Mouse (Mus musculus) spleen, adult 12 weeks (tissue): ENCODE measurements around the gene Ugt1a8.
"Not testable (repeated sequence)": the region's sequence is repeated elsewhere in the genome, so short reads cannot be mapped to it uniquely, and the experiment has no call there.

Experiments used
- DNase-seq: peaks from one replicate; pipeline ENCODE4 v3.0.0; 2022; ENCODE audit warnings: low spot score

The Ugt1a8 gene

DNA sequence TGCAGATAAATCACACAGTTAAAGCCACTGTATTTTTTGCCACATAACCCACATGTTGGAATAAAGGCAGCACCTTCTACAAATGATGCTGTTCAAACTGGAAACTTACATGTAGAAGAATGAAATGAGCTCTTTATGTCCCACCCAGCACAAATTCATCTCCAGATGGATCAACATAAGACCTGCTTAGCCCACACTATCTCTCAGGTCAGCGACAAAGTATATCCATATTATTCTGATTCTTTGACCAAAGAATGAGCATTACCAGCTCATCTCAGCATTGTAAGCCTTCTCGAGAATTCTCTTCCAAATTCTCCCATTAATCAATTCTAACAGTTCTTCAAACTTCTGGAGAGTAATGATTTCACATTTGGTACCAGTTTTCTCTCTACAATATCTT lies 134.6 kb downstream of the Ugt1a8 start:
- no peak for DNase-seq

DNA sequence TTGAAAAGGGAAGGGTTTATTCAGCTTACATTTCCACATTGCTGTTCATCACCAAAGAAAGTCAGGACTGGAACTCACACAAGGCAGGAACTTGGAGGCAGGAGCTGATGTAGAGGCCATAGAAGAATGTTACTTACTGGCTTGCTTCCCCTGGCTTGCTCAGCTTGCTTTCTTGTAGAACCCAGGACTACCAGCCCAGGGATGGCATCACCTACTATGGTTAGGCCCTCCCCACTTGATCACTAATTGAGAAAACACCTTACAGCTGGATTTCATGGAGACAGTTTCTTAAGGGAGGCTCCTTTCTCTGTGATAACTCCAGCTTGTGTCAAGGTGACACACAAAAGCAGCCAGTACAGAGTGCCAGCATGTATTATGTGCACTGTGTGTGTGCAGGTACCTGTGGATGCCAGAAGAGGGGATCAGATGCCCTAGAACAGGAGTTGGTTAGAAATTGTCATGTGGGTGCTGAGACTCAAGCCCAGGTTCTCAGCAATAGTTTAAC lies 135.4 kb downstream of the Ugt1a8 start:
- not testable (repeated sequence) for DNase-seq

DNA sequence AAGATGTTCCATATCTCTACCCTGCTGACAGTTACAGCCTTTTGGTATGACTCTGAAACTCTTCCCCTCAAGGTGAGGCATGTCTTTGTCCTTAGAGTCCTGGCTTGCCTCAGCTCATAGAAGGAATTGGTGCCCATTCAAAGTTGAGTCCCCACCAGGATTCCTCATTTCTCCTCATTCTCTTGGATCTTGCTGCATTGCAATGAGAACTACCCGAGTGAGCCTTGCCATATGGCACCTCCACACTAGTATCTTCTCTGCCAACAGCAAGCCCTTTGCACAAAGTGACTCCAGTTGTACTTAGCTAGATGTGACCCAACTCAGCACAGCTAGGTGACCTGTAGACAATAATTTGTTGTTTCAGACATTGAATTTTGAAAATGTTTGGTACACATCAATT lies 136.0 kb downstream of the Ugt1a8 start:
- no peak for DNase-seq

DNA sequence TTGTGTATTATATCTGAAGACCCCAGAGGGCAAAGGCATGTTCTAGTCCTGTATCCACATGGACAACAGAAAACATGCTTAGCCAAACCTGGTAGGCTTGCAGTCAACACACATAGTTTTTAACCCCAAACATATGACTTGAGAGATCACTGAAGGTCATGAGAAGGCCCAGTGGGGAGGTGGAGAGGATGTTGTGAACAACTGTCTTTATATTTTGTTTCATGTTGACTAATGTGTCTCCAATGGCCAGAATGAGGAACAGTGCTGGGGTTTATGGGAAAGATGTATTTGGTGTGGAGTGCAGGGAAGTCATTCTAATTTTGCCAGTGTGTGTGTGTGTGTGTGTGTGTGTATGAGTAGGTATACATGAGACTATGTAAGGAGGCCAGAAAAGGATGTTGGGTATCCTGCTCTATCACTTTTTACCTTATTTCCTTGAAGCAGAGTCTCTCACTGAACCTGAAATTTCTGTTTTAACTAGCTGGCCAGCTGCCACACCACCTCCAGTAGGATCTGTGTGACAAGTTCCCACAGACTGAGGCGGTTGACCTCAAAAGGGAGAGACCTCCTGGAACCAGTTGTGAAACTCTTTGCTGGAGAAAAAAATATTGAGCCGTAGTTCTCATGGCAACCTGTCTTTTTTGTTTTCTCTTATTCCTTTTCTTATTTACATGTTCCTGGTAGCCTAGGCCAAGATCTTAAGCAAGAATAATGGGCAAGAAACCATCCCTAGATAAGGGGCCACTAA lies 136.6 kb downstream of the Ugt1a8 start:
- no peak for DNase-seq

DNA sequence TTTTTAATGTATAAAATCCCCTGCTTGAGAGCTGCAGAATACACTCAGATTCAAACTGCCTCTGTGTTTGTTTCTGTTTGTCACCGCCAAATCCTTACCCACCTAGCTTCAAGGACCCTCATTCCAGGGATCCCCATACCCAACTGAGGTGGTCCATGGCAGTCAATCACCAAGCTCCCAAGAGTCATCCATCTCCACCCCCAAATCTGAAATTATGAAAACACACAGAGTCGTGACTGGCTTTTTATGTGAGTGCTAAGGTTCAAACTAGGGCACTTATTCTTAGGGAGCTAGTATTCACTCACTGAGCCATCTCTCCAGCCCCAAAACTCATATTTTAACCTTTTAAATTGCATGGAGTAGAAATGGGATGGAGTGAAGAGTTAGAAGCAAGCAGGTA lies 137.7 kb downstream of the Ugt1a8 start:
- DNase-seq: not testable (repeated sequence)

DNA sequence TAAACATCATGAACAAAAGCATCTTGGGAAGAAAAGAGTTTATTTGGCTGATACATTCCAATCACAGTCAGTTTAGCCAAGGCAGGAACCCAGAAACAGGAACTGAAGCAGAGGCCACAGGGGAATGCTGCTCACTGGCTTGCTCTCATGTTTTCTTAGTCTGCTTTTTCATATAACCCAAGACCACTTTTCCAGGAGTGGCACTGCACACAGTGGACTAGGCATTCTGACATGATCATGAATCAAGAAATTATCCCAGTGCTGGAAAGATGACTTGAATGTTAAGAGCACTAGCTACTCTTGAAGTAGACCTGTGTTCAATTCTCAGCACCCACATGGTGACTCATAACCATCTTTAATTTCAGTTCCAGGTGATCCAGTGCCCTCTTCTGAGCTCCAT lies 138.1 kb downstream of the Ugt1a8 start:
- DNase-seq: no peak

DNA sequence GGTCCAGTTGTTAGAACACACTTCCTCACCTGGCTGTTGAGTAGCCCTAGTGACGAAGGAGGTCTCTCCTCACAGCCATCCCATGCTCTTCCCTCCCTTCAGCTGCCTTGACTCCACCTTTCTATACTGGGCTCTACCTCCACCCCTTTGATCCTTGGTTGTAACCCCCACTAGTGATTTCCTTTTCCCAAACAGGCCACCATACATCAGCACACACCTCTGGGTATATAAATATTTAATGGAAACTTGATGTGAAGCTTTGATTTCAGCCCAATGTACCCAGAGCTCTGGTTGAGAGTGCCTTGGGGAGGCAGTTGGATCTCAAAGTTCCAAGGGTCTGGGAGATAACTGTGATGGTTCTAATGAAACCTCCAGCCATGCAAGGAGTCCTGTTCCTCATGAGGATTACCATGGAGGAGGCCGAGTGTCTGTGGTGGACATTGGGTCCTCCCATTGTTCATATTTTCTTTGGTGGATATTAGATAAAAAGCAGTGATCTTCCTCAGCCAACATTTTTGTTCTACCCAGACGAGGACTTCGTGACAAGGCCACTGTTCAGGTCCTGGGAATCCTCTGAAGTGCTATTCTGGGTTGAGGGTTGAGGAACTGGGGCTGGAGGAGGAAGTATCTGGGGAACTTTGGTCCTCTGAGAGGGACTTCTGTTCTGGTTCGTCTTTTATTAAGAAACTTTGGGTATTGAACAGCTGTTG lies 139.2 kb downstream of the Ugt1a8 start, which contains the start of gene Mroh2a:
TSS of gene Mroh2a (plus strand) at position 317 of the 710 bp plus-strand sequence.
- DNase-seq: no peak

DNA sequence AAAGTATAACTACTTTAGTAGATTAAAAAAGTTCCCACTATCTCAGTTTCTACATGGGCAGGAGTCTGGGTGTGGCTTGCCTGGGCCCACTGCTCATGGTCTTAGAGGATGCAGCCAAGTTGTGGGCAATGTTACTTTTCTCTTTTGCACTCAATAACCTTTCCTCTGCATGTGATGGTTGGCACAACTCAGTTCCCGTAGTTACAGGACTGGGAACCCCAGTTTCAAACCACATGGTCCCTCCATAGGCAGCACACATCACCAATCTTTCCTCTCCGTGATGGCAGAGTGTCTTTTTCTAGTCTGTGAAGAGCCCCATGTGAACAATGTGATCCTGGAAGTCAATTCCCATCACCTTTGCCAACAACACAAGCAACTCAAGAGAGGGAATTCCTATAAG lies 139.9 kb downstream of the Ugt1a8 start:
- DNase-seq: no peak

DNA sequence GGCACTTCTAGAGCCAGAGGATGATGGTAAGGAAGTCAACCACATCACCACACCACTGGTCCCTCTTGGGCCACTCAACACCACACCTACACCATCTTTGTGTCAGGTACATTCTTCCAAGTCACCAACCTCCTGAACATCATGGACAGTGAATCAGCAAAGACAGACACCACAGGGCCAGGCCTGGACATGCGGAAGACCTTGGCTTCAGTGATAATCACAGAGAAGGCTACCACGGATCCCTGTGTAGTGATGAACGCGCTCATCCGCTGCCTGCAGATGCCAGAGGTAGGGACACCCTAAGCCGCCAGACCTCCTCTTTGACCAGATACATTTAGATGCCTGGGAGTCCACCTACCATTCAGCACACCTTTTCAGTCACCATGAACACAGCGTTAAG lies 140.5 kb downstream of the Ugt1a8 start:
- no peak for DNase-seq

DNA sequence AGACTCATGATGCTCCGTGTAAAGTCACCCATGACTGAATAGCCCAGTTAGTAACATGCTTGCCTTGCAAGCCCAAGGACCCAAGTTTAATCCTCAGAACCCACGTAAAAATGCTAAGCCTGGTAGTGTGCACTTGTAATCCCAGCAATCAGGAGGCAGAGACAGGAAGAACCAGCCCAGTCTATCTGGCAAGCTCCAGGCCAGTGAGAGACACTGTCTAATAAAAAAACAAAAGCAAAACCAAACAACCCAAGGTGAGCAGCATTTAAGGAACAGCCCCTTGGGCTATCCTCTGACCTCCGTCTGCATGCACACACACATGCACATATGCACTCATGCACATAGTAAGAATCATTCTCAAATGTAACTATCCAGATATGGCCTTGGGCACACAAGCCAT lies 142.0 kb downstream of the Ugt1a8 start:
- no peak for DNase-seq

DNA sequence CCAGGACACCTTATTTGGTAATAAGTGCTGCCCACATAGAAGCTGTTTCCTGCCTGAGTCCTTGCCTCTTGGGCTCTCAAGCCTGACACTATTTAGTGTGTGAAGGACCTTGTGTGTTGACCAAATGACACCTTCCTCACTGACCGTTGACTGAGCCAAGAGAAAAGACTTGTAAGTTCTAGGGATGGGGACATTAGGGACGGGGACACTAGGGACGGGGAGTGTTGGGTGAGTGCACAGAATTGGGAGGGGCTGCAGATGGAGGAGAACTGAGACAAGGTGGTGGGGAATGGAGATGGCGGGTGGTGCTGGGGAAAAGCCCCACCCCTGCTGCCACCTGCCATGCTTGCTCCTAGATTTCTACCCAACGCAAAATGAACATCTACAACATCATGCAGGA lies 142.4 kb downstream of the Ugt1a8 start:
- DNase-seq: no peak

DNA sequence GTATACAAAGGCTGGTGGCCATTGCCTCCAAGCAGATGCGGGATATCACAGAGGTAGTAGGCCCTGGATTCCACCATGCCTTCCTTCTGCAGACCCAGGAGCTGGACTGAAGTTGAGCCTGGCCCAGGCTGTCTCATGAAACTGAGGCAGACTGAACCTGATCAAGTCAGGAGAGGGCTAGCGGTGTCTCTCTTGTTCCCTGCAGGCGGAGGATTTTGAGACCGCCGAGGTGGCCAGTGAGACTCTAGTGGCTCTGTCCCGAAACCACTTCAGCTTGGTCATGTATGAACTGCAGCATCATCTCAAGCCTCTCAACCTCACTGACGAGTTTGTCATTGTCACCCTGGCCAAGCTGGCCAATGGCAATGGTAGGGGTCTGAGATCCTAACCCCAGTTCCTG lies 142.8 kb downstream of the Ugt1a8 start:
- no peak for DNase-seq

DNA sequence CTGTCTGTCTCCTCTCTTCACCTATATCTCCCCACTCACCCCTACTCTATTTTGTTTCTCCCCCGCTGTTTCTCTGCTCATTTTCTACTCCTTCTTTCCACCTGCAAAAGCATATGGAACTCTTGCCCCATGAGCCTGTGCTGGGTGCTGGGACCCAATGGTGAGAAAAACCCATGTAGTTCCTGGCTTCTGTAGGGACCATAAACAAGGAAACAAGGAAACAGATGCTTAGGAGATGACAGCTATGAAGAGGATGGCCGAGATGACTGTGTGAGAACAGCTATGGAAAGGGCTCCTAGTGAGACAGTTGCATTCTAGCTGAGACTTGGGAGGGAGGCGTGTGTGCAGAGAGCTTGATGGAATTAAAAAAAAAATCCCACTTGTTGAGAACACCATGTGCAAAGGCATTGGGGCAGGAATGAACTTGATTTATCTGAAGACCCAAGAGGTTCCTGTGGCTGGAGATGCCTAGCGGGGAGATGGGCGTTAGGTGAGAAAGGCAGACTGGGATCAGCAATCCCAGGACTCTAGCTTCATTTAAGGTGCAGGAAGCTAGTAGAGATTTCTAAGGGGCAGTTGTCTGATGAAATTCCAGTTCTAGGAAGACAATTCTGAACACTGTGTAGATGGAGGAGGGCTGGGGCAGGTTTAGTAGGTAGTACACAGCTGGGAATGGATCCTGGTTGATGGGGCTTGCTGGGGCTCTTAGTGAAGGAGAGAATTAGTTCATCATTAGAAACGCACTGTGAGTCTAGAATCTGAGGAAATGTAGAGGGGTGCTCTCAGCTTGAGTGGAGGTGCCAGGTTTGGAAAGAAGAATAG lies 143.6 kb downstream of the Ugt1a8 start:
- DNase-seq: no peak

DNA sequence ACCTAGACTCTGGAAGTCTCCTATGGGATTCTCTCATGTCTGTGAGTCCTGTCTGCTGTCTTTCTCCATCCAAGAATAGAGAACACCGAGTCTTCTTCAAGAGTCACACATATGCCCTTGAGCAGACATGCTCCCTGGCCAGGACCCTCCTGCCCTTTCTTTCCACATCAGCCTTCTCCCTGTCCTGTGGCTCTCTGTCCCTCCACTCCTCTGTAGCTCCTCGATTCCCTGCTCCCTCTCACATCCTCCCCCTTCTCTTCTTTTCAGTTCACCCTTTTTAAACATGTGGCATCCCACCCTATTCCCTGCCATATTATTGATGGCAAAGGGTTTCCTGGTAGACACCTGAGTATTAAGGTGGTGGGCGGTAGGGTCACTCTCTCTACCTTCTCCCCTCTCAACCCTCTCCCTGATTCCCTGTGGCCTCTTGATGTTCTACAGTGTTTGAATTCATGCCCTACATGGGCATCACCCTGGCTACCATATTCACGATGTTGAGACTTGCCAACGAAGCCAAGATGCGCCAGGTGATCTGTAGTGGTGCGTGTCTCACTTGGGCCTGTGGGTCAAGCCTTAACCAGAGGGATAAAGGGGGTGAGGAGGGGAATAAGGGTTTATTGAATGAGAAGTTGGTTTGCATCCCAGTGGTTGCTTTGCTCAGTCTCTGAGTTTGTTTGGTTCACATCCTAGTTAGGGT lies 144.3 kb downstream of the Ugt1a8 start:
- no peak for DNase-seq

DNA sequence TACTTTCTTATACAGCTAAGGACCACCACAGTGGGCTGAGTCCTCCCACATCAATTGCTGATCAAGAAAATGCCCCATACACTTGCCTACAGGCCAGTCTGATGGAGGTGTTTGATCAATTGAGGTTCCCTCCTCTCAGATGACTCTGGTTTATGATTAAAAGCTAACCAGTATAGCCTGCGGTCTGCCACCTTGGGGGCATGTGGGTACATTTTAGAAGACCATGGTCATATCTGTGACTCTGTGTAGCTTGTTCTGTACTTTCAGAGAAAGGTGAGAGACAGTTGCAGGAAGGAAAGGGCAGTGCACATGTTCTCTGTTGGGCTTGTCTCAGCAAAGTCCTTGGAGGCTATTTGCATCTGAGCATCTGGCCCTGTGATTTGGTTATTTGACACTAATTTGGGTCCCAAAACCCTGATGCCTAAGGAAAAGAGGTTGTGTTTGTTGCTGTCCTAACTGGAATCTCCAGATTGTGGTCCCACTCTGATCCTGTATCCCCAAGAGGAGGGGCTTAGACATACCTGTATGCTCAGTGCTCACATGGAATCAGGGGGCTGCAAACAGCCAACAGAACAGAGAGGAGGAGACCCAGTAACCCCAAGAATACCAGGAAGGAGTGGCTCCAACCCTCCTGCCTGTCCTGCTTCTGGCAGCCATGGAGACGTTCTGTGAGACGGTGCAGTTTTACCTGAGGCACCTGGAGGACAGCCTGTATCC lies 145.2 kb downstream of the Ugt1a8 start:
- no peak for DNase-seq

DNA sequence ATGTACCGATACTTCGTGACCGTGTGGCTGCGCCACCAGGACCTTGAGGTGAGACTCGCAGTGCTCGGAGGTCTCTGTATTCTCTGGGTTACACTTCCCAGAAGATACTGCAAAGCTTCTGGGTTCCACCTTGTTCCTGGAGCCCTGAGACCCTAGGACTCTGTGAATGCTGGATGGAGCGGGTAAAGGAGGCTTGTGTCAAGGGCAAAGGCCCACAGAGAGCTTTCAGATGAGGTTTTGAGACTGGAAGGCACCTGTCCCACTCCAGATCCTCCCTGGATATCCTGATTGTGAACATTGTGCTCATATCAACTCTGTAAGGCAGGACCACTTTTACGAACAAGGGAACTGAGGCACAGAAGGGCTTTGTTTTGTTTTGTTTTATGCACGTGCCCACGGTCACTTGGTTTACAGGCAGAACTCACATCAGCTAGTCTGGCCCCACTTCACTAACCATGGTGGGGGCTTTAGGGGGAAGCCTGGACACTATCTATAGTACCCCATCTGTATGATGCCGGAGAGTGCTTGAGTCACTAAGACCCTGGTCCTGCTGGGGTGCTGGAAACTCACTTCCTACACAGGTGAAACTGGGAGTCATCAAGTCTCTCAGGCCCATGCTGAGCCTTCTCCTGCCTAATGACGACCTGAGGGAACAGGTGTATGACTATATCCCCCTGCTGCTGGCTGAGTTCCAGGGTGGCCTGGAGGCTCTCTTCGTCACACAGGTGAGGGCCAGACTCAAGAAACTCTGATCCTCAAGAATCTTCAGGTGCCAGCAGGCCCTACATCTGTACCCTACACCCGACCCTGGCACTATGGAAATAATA lies 146.0 kb downstream of the Ugt1a8 start:
- DNase-seq: no peak

DNA sequence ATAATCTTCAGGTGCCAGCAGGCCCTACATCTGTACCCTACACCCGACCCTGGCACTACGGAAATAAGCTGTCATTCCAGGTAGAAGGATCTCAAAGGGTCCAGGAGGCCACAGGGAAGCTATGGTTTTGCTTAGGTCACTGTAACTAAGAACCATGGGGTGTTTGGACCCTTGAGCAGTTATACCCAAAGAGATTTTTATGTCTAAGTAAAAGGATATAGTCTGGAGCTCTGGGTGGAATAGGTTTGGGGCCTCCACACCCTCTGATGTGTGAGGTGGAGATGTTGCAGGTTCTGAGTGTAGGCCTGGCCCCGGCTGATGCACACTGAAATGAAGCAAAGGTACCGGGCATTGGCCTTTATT lies 146.6 kb downstream of the Ugt1a8 start:
- DNase-seq: no peak

DNA sequence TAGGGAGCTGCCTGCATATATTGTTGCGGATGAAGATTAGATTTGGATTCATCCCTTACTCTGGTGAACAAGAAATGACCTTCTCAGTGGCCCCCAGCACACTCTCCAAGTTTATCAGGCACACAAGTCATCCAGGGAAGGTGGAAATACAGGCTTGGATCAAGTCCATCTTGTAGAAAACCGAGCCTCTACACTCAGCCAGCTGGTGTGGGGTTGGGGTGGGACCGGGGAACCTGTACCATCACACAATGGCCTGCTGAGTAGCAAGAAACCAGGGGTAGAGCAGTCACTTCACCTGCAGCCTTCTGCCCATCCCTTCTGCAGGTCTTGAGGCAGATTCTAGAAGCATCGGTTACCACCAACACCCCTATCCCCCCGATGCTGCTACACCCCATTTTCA lies 147.0 kb downstream of the Ugt1a8 start:
- no peak for DNase-seq

DNA sequence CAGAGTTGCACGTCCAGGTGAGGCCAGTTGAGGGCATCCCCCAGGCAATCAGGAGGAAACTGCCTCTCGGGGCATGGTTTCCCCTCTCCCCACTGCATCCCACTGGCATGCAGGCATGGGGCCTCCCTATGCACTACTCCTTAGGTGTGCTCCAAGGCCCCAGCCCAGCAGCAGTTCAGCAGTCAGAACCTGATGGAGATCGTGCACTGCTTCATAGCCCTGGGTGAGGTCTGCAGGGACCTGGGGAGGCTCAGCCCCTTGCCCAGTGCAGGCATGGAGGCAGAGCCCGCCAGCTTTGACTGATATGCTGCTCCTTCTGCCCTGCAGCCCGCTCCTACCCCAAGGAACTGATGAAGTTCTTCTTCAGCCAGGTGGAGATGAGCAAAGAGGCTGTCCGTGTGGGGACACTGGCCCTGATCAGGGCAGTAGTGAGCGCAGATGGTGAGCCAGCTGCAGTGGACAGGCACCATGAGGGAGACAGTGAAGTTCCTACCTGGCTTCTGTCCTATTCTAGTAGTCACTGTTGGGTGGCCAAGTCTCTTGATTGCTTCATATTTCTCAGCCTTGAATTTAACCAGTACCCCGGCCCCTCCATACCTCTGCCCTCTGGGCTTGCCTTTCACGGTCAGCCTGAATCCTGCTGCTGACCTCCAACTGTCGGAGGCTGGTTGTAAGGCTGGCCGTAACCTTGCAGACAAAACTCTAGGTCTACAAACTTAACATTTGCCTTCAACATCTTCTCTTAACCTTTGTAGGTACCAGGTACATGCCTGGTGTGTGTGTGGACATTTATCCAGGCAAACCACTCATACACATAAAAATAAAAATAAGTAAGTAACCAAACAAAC lies 147.7 kb downstream of the Ugt1a8 start:
- no peak for DNase-seq
